Mouse (Mus musculus) c-Kit-positive CD71-positive TER-119-positive erythroid progenitor cells, embryonic 14.5 days (primary cell): Measurements from ENCODE around the gene Chd6.
"Not testable (repeated sequence)": the region's sequence is repeated elsewhere in the genome, so short reads cannot be mapped to it uniquely, and the experiment has no call there.

Source experiments
- DNase-seq: peaks from one replicate; pipeline ENCODE4 v3.0.0-alpha.2; 2013; ENCODE audit warnings: low spot score

Chd6 gene

GRCm38 (mm10) chr2:160982636-160983035 is 126.2 kb downstream of the Chd6 start:
- no peak for DNase-seq

- no peak for DNase-seq
Observed at GRCm38 (mm10) chr2:160981791-160982190, 127.1 kb downstream of the Chd6 start.

- DNase-seq: no peak
Observed at GRCm38 (mm10) chr2:160978651-160979050, 130.2 kb downstream of the Chd6 start.

- DNase-seq: no peak
Observed at GRCm38 (mm10) chr2:160977248-160977647, 131.6 kb downstream of the Chd6 start.

- DNase-seq: no peak
Observed at GRCm38 (mm10) chr2:160973648-160974215, 135.1 kb downstream of the Chd6 start.

GRCm38 (mm10) chr2:160972103-160972792 is 136.6 kb downstream of the Chd6 start:
- no peak for DNase-seq

GRCm38 (mm10) chr2:160962149-160962548 is 146.7 kb downstream of the Chd6 start:
- DNase-seq: no peak

- no peak for DNase-seq
Observed at GRCm38 (mm10) chr2:160960956-160961646, 147.8 kb downstream of the Chd6 start.

GRCm38 (mm10) chr2:160959901-160960300 is 149.0 kb downstream of the Chd6 start:
- DNase-seq: no peak

- no peak for DNase-seq
Observed at GRCm38 (mm10) chr2:160958737-160959136, 150.1 kb downstream of the Chd6 start.

- DNase-seq: not testable (repeated sequence)
Observed at GRCm38 (mm10) chr2:160957801-160958200, 151.1 kb downstream of the Chd6 start.

GRCm38 (mm10) chr2:160957307-160957706 is 151.6 kb downstream of the Chd6 start:
- DNase-seq: not testable (repeated sequence)

- no peak for DNase-seq
Observed at GRCm38 (mm10) chr2:160955331-160955730, 153.5 kb downstream of the Chd6 start.

GRCm38 (mm10) chr2:160954541-160954940 is 154.3 kb downstream of the Chd6 start:
- DNase-seq: no peak

- DNase-seq: no peak
Observed at GRCm38 (mm10) chr2:160953131-160953873, 155.6 kb downstream of the Chd6 start.

- no peak for DNase-seq
Observed at GRCm38 (mm10) chr2:160951595-160951994, 157.3 kb downstream of the Chd6 start.

- DNase-seq: no peak
Observed at GRCm38 (mm10) chr2:160942443-160942842, 166.4 kb downstream of the Chd6 start.

GRCm38 (mm10) chr2:160940930-160941709 is 167.8 kb downstream of the Chd6 start:
- no peak for DNase-seq

GRCm38 (mm10) chr2:160934451-160934850 is 174.4 kb downstream of the Chd6 start:
- no peak for DNase-seq

- no peak for DNase-seq
Observed at GRCm38 (mm10) chr2:160933890-160934289, 175.0 kb downstream of the Chd6 start.

- DNase-seq: no peak
Observed at GRCm38 (mm10) chr2:160932981-160933380, 175.9 kb downstream of the Chd6 start.

GRCm38 (mm10) chr2:160932325-160932724 is 176.6 kb downstream of the Chd6 start:
- DNase-seq: no peak
